Mouse (Mus musculus) hindbrain, embryonic 11.5 days (tissue): ENCODE data around the gene Slc35g2. TPM values are rescaled to one million over a fixed set of nuclear protein-coding genes. Genes with fewer than 3 reads are reported as not detected.
A peak's percentile ranks its signal among the peaks of the same experiment; 100 is the strongest.

Experiments
- ATAC-seq: fragments of 200-750 bp; cut with Nextera tagmentation; 2 replicates; pipeline ENCODE4 v1.8.0; 2017; ENCODE audit warnings: mild to moderate bottlenecking, moderate TSS enrichment, moderate library complexity; ENCODE audit not compliant: low FRiP score
- DNase-seq: peaks from one replicate; pipeline ENCODE4 v3.0.0-alpha.2; 2015; ENCODE audit warnings: low spot score
- H3K27ac ChIP-seq: fragments of 300-500 bp; sonication (generic); 2 replicates; pipeline ENCODE4 v1.5.1; 2014; ENCODE audit warnings: mild to moderate bottlenecking, low read depth, low read length
- H3K27me3 ChIP-seq: fragments of 300-500 bp; sonication (generic); 2 replicates; pipeline ENCODE4 v1.6.1; 2014; ENCODE audit warnings: mild to moderate bottlenecking, low read length, moderate library complexity, mixed read lengths; ENCODE audit not compliant: control insufficient read depth, insufficient read depth
- H3K36me3 ChIP-seq: fragments of 300-500 bp; sonication (generic); 2 replicates; pipeline ENCODE4 v1.6.1; 2014; ENCODE audit warnings: mild to moderate bottlenecking, low read length, moderate library complexity, mixed read lengths; ENCODE audit not compliant: control insufficient read depth, insufficient read depth
- H3K4me1 ChIP-seq: fragments of 300-500 bp; sonication (generic); replicated peaks from 2 replicates; pipeline ENCODE4 v1.6.1; 2014; ENCODE audit warnings: low read length, mixed read lengths; ENCODE audit not compliant: control insufficient read depth, insufficient read depth
- H3K4me2 ChIP-seq: fragments of 300-500 bp; sonication (generic); replicated peaks from 2 replicates; pipeline ENCODE4 v1.6.1; 2014; ENCODE audit warnings: mild to moderate bottlenecking, low read depth, low read length
- H3K4me3 ChIP-seq: fragments of 300-500 bp; sonication (generic); 2 replicates; pipeline ENCODE4 v1.5.1; 2014; ENCODE audit warnings: low read depth, low read length
- H3K9ac ChIP-seq: fragments of 300-500 bp; sonication (generic); 2 replicates; pipeline ENCODE4 v1.6.1; 2014; ENCODE audit warnings: low read depth, low read length
- H3K9me3 ChIP-seq: fragments of 300-500 bp; sonication (generic); 2 replicates; pipeline ENCODE4 v1.6.1; 2016; ENCODE audit warnings: low read length; ENCODE audit not compliant: control insufficient read depth
- WGBS: fragments of 180-500 bp; shearing (Covaris S2); extraction: QIAGEN DNeasy Blood & Tissue Kit; methylation state at CpG from one replicate; pipeline ENCODE4 v1.1.7; 2014; 5-methylcytosine and 5-hydroxymethylcytosine counted together
- polyA plus RNA-seq: library from polyadenylated mRNA; unstranded; fragments of >200 nt; fragmentation: Nextera tagmentation; extraction: Ambion mirVana; gene quantifications from 2 replicates; pipeline ENCODE4 v1.2.1, GENCODE M21; 2014

Gene Slc35g2
- 5.9 and 9.2 TPM in 2 replicates for polyA plus RNA-seq

GRCm38 (mm10) chr9:100570626-100571233 lies at the start of gene Slc35g2:
TSS of gene Slc35g2 (minus strand) at chr9:100571090.
- Histone ChIP-seq H3K4me2 (peak within 1 kb of the TSS; percentile 94), H3K36me3 (no peaks in the 10 kb centered on the region), H3K4me3 (peak within 1 kb of the TSS; percentile 66), H3K27me3 (no peaks in the 10 kb centered on the region), H3K9ac (peak within 1 kb of the TSS; percentile 56), H3K4me1 (peaks cover 2% of the 10 kb centered on the region; the same call in 1 of the 2 replicates), H3K9me3 (no peaks in the 10 kb centered on the region), H3K27ac (peak within 1 kb of the TSS; percentile 36; the same call in 1 of the 2 replicates)
- DNase-seq (peak; percentile 87), ATAC-seq (peak; percentile 92)
- under 1% methylated on average over 46 of the region's 55 CpGs for whole genome bisulfite sequencing

- Histone ChIP-seq H3K36me3 (no peaks in the 10 kb centered on the region), H3K27me3 (no peaks in the 10 kb centered on the region), H3K4me1 (no peaks in the 10 kb centered on the region), H3K9me3 (no peaks in the 10 kb centered on the region), H3K4me3 (no peak overlapping the region), H3K4me2 (no peak overlapping the region), H3K27ac (no peak overlapping the region), H3K9ac (no peak overlapping the region)
- WGBS, result 59% methylated on average over 11 of the region's 11 CpGs
- ATAC-seq, result no peak
- DNase-seq, result no peak
Observed at GRCm38 (mm10) chr9:100616947-100617346, 46.1 kb upstream of the Slc35g2 start.

- no peak for ATAC-seq
- WGBS, result 87% methylated on average over 3 of the region's 3 CpGs
- no peak overlapping the region for H3K27ac ChIP-seq
Observed at GRCm38 (mm10) chr9:100613501-100614071, 42.7 kb upstream of the Slc35g2 start.

GRCm38 (mm10) chr9:100605985-100606554 lies 35.2 kb upstream of the Slc35g2 start:
- H3K4me2 ChIP-seq, result no peak overlapping the region
- DNase-seq (no peak), ATAC-seq (no peak)
- H3K9me3 ChIP-seq, result no peaks in the 10 kb centered on the region
- no peak overlapping the region for H3K27ac ChIP-seq
- WGBS, result 53% methylated on average over 7 of the region's 7 CpGs
- no peaks in the 10 kb centered on the region for H3K27me3 ChIP-seq
- H3K36me3 ChIP-seq, result no peaks in the 10 kb centered on the region
- no peaks in the 10 kb centered on the region for H3K4me1 ChIP-seq
- no peak overlapping the region for H3K4me3 ChIP-seq
- no peak overlapping the region for H3K9ac ChIP-seq

More at GRCm38 (mm10) chr9:100613501-100614071, 42.7 kb upstream of the Slc35g2 start:
- DNase-seq, result no peak
- Histone ChIP-seq H3K9ac (no peak overlapping the region), H3K9me3 (no peaks in the 10 kb centered on the region), H3K36me3 (no peaks in the 10 kb centered on the region), H3K4me1 (no peaks in the 10 kb centered on the region), H3K4me3 (no peak overlapping the region), H3K27me3 (no peaks in the 10 kb centered on the region), H3K4me2 (no peak overlapping the region)

- Histone ChIP-seq H3K36me3 (no peaks in the 10 kb centered on the region), H3K4me2 (no peak overlapping the region), H3K9ac (no peak overlapping the region), H3K4me1 (no peaks in the 10 kb centered on the region), H3K4me3 (no peak overlapping the region), H3K27me3 (no peaks in the 10 kb centered on the region), H3K27ac (no peak overlapping the region), H3K9me3 (no peaks in the 10 kb centered on the region)
- WGBS, result 91% methylated on average over 1 of the region's 1 CpGs
- ATAC-seq (no peak), DNase-seq (no peak)
Observed at GRCm38 (mm10) chr9:100605522-100605921, 34.6 kb upstream of the Slc35g2 start.

- H3K27me3 ChIP-seq, result no peaks in the 10 kb centered on the region
- H3K9ac ChIP-seq, result no peak overlapping the region
- no peak overlapping the region for H3K4me3 ChIP-seq
- H3K36me3 ChIP-seq, result no peaks in the 10 kb centered on the region
- 78% methylated on average over 5 of the region's 5 CpGs for WGBS
- no peak overlapping the region for H3K27ac ChIP-seq
- DNase-seq (no peak), ATAC-seq (no peak)
- no peak overlapping the region for H3K4me2 ChIP-seq
- H3K9me3 ChIP-seq, result no peaks in the 10 kb centered on the region
- H3K4me1 ChIP-seq, result no peaks in the 10 kb centered on the region; the same call in 1 of the 2 replicates
Observed at GRCm38 (mm10) chr9:100603156-100603555, 32.3 kb upstream of the Slc35g2 start.

GRCm38 (mm10) chr9:100602130-100602529 lies 31.2 kb upstream of the Slc35g2 start:
- WGBS, result 89% methylated on average over 1 of the region's 1 CpGs
- H3K36me3 ChIP-seq, result no peaks in the 10 kb centered on the region

GRCm38 (mm10) chr9:100599761-100600328 lies 29.0 kb upstream of the Slc35g2 start:
- Histone ChIP-seq H3K9ac (no peak overlapping the region), H3K4me1 (no peaks in the 10 kb centered on the region; the same call in 1 of the 2 replicates), H3K27ac (no peak overlapping the region), H3K4me2 (no peak overlapping the region), H3K4me3 (no peak overlapping the region), H3K36me3 (no peaks in the 10 kb centered on the region), H3K27me3 (no peaks in the 10 kb centered on the region), H3K9me3 (no peaks in the 10 kb centered on the region)
- DNase-seq (peak; percentile 47), ATAC-seq (peak; percentile 27; the same call in 1 of the 2 replicates)
- WGBS, result 33% methylated on average over 3 of the region's 3 CpGs

More at GRCm38 (mm10) chr9:100602130-100602529, 31.2 kb upstream of the Slc35g2 start:
- H3K4me1 ChIP-seq, result no peaks in the 10 kb centered on the region; the same call in 1 of the 2 replicates
- H3K4me3 ChIP-seq, result no peak overlapping the region
- no peak overlapping the region for H3K27ac ChIP-seq
- no peaks in the 10 kb centered on the region for H3K9me3 ChIP-seq
- H3K9ac ChIP-seq, result no peak overlapping the region
- H3K27me3 ChIP-seq, result no peaks in the 10 kb centered on the region
- no peak for DNase-seq
- no peak for ATAC-seq
- H3K4me2 ChIP-seq, result no peak overlapping the region
